Mouse (Mus musculus) heart, embryonic 13.5 days (tissue): ENCODE measurements around the gene Slc48a1. TPM values are rescaled to one million over a fixed set of nuclear protein-coding genes. Genes with fewer than 3 reads are reported as not detected.
A peak's percentile ranks its signal among the peaks of the same experiment; 100 is the strongest.

ENCODE experiments used
- ATAC-seq: fragments of 200-750 bp; cut with Nextera tagmentation; 2 replicates; pipeline ENCODE4 v1.8.0; 2017; ENCODE audit warnings: moderate TSS enrichment; ENCODE audit not compliant: insufficient number of reproducible peaks, low FRiP score, low TSS enrichment; ENCODE audit errors: extremely low read depth
- H3K27ac ChIP-seq: fragments of 300-500 bp; sonication (generic); replicated peaks from 2 replicates; pipeline ENCODE4 v1.5.1; 2015; ENCODE audit warnings: moderate library complexity, mild to moderate bottlenecking, inconsistent platforms
- H3K27me3 ChIP-seq: fragments of 300-500 bp; sonication (generic); replicated peaks from 2 replicates; pipeline ENCODE4 v1.6.1; 2015; ENCODE audit warnings: mild to moderate bottlenecking, inconsistent platforms
- H3K36me3 ChIP-seq: fragments of 300-500 bp; sonication (generic); 2 replicates; pipeline ENCODE4 v1.6.1; 2015; ENCODE audit warnings: mild to moderate bottlenecking, inconsistent platforms
- H3K4me1 ChIP-seq: fragments of 300-500 bp; sonication (generic); 2 replicates; pipeline ENCODE4 v1.6.1; 2015; ENCODE audit warnings: inconsistent platforms
- H3K4me2 ChIP-seq: fragments of 300-500 bp; sonication (generic); 2 replicates; pipeline ENCODE4 v1.6.1; 2015; ENCODE audit warnings: inconsistent platforms, mild to moderate bottlenecking, moderate library complexity
- H3K4me3 ChIP-seq: fragments of 300-500 bp; sonication (generic); 2 replicates; pipeline ENCODE4 v1.5.1; 2015; ENCODE audit warnings: moderate library complexity, mild to moderate bottlenecking, inconsistent platforms
- H3K9ac ChIP-seq: fragments of 300-500 bp; sonication (generic); 2 replicates; pipeline ENCODE4 v1.6.1; 2015; ENCODE audit warnings: inconsistent platforms, mild to moderate bottlenecking, moderate library complexity
- H3K9me3 ChIP-seq: fragments of 300-500 bp; sonication (generic); 2 replicates; pipeline ENCODE4 v1.6.1; 2016; ENCODE audit warnings: inconsistent platforms
- WGBS: fragments of 180-500 bp; shearing (Covaris S2); methylation state at CpG from one replicate; pipeline ENCODE4 v1.1.7; 2015; ENCODE audit warnings: mixed read lengths; 5-methylcytosine and 5-hydroxymethylcytosine counted together
- polyA plus RNA-seq: library from polyadenylated mRNA; unstranded; fragments of >200 nt; fragmentation: Nextera tagmentation; extraction: Ambion mirVana; gene quantifications from 2 replicates; pipeline ENCODE4 v1.2.1, GENCODE M21; 2015

Gene Slc48a1
- polyA plus RNA-seq, 1 experiment from 2014 or later, result 70.2 TPM

GRCm38 (mm10) chr15:97766594-97767279 is 11.6 kb upstream of the Slc48a1 start:
- no peak for ATAC-seq
- Histone ChIP-seq H3K9me3 (no peaks in the 10 kb centered on the region), H3K27ac (peak overlapping the region; percentile 82), H3K4me2 (peak overlapping the region; percentile 87), H3K4me1 (peaks cover 58% of the 10 kb centered on the region), H3K9ac (peak overlapping the region; percentile 81), H3K27me3 (peaks cover 29% of the 10 kb centered on the region), H3K4me3 (peak overlapping the region; percentile 58), H3K36me3 (0 out of 2 replicates have a peak, but pooled peaks cover 4% of the 10 kb centered on the region)
- 10% methylated on average over 23 of the region's 23 CpGs for WGBS

- WGBS, result under 1% methylated on average over 44 of the region's 44 CpGs
- H3K27ac ChIP-seq, result peak within 1 kb of the TSS; percentile 82
- H3K36me3 ChIP-seq, result 0 out of 2 replicates have a peak, but pooled peaks cover 4% of the 10 kb centered on the region
- H3K9ac ChIP-seq, result peak within 1 kb of the TSS; percentile 81
- peaks cover 26% of the 10 kb centered on the region for H3K27me3 ChIP-seq
- H3K4me3 ChIP-seq, result peak within 1 kb of the TSS; percentile 58
- peaks cover 61% of the 10 kb centered on the region for H3K4me1 ChIP-seq
- peak; percentile 43 for ATAC-seq
- peak within 1 kb of the TSS; percentile 87 for H3K4me2 ChIP-seq
- no peaks in the 10 kb centered on the region for H3K9me3 ChIP-seq
Measured at GRCm38 (mm10) chr15:97767280-97768186, 10.8 kb upstream of the Slc48a1 start, which contains the start of gene Rapgef3. Gene Rapgef3 (minus strand): TSS chr15:97767972.

GRCm38 (mm10) chr15:97768192-97768591 is 10.1 kb upstream of the Slc48a1 start:
- H3K4me1 ChIP-seq, result peaks cover 63% of the 10 kb centered on the region
- H3K36me3 ChIP-seq, result 0 out of 2 replicates have a peak, but pooled peaks cover 4% of the 10 kb centered on the region
- no peaks in the 10 kb centered on the region for H3K9me3 ChIP-seq
- H3K27me3 ChIP-seq, result peaks cover 26% of the 10 kb centered on the region
- peak overlapping the region; percentile 87 for H3K4me2 ChIP-seq
- peak overlapping the region; percentile 58 for H3K4me3 ChIP-seq
- no peak for ATAC-seq
- H3K27ac ChIP-seq, result peak overlapping the region; percentile 82
- H3K9ac ChIP-seq, result peak overlapping the region; percentile 81
- 2% methylated on average over 18 of the region's 18 CpGs for WGBS

GRCm38 (mm10) chr15:97770280-97770679 is 8.0 kb upstream of the Slc48a1 start:
- Histone ChIP-seq H3K4me1 (peaks cover 68% of the 10 kb centered on the region), H3K27ac (no peak overlapping the region), H3K36me3 (no peaks in the 10 kb centered on the region), H3K9me3 (no peaks in the 10 kb centered on the region), H3K4me3 (no peak overlapping the region), H3K27me3 (peaks cover 22% of the 10 kb centered on the region), H3K9ac (no peak overlapping the region), H3K4me2 (no peak overlapping the region)
- ATAC-seq, result no peak
- WGBS, result 80% methylated on average over 8 of the region's 8 CpGs

- peaks cover 54% of the 10 kb centered on the region for H3K4me1 ChIP-seq
- H3K9ac ChIP-seq, result peak overlapping the region; percentile 63; the same call in 1 of the 2 replicates
- peak; percentile 68; the same call in 1 of the 2 replicates for ATAC-seq
Measured at GRCm38 (mm10) chr15:97773108-97773507, 5.2 kb upstream of the Slc48a1 start.

GRCm38 (mm10) chr15:97773961-97774370 is 4.4 kb upstream of the Slc48a1 start:
- WGBS, result 45% methylated on average over 5 of the region's 5 CpGs
- Histone ChIP-seq H3K27me3 (peaks cover 10% of the 10 kb centered on the region; the same call in 1 of the 2 replicates), H3K9me3 (no peaks in the 10 kb centered on the region), H3K4me3 (no peak overlapping the region), H3K27ac (peak overlapping the region; percentile 97), H3K4me2 (peak overlapping the region; percentile 56), H3K36me3 (no peaks in the 10 kb centered on the region), H3K9ac (peak overlapping the region; percentile 63), H3K4me1 (peaks cover 52% of the 10 kb centered on the region)
- 0 out of 2 replicates have a peak, but pooled peaks have one; percentile 4 for ATAC-seq

More at GRCm38 (mm10) chr15:97773108-97773507, 5.2 kb upstream of the Slc48a1 start:
- peak overlapping the region; percentile 97 for H3K27ac ChIP-seq
- no peaks in the 10 kb centered on the region for H3K9me3 ChIP-seq
- no peak overlapping the region for H3K4me3 ChIP-seq
- peak overlapping the region; percentile 56 for H3K4me2 ChIP-seq
- 12% methylated on average over 5 of the region's 5 CpGs for WGBS
- no peaks in the 10 kb centered on the region for H3K36me3 ChIP-seq
- H3K27me3 ChIP-seq, result peaks cover 10% of the 10 kb centered on the region; the same call in 1 of the 2 replicates

GRCm38 (mm10) chr15:97776514-97776913 is 1.8 kb upstream of the Slc48a1 start:
- H3K9me3 ChIP-seq, result no peaks in the 10 kb centered on the region
- ATAC-seq, result no peak
- 10% methylated on average over 8 of the region's 8 CpGs for WGBS
- H3K4me1 ChIP-seq, result peaks cover 64% of the 10 kb centered on the region
- H3K4me2 ChIP-seq, result no peak overlapping the region
- no peaks in the 10 kb centered on the region for H3K36me3 ChIP-seq
- H3K27me3 ChIP-seq, result no peaks in the 10 kb centered on the region
- no peak overlapping the region for H3K9ac ChIP-seq
- no peak overlapping the region for H3K4me3 ChIP-seq
- H3K27ac ChIP-seq, result no peak overlapping the region

- Histone ChIP-seq H3K36me3 (no peaks in the 10 kb centered on the region), H3K4me3 (no peak overlapping the region), H3K9me3 (no peaks in the 10 kb centered on the region), H3K4me1 (peaks cover 67% of the 10 kb centered on the region), H3K9ac (no peak overlapping the region), H3K27me3 (no peaks in the 10 kb centered on the region), H3K27ac (no peak overlapping the region), H3K4me2 (no peak overlapping the region)
- WGBS, result 82% methylated on average over 6 of the region's 6 CpGs
- no peak for ATAC-seq
Measured at GRCm38 (mm10) chr15:97776919-97777318, 1.4 kb upstream of the Slc48a1 start.

GRCm38 (mm10) chr15:97779576-97779975 is 1.3 kb downstream of the Slc48a1 start:
- Histone ChIP-seq H3K4me1 (peaks cover 57% of the 10 kb centered on the region), H3K9me3 (no peaks in the 10 kb centered on the region), H3K36me3 (no peaks in the 10 kb centered on the region), H3K27me3 (no peaks in the 10 kb centered on the region), H3K9ac (no peak overlapping the region), H3K27ac (peak overlapping the region; percentile 76; the same call in 1 of the 2 replicates), H3K4me3 (no peak overlapping the region), H3K4me2 (no peak overlapping the region)
- WGBS, result 81% methylated on average over 1 of the region's 1 CpGs
- no peak for ATAC-seq

- Histone ChIP-seq H3K27me3 (no peaks in the 10 kb centered on the region), H3K4me3 (no peak overlapping the region), H3K4me2 (no peak overlapping the region), H3K36me3 (no peaks in the 10 kb centered on the region), H3K9me3 (no peaks in the 10 kb centered on the region), H3K27ac (no peak overlapping the region), H3K4me1 (peaks cover 58% of the 10 kb centered on the region), H3K9ac (no peak overlapping the region)
- WGBS, result 81% methylated on average over 12 of the region's 12 CpGs
- ATAC-seq, result no peak
Measured at GRCm38 (mm10) chr15:97780611-97781031, 2.3 kb downstream of the Slc48a1 start.
